Mouse (Mus musculus) liver, embryonic 15.5 days (tissue): ENCODE data around the gene 6720489N17Rik. TPM values are rescaled to one million over a fixed set of nuclear protein-coding genes. Genes with fewer than 3 reads are reported as not detected.

Experiments
- microRNA-seq: library from miRNA; unstranded; fragments of <30 nt; microRNA quantifications from one replicate; pipeline ENCODE4, GENCODE M21; 2016
- polyA plus RNA-seq: library from polyadenylated mRNA; unstranded; fragments of >200 nt; fragmentation: Nextera tagmentation; extraction: Ambion mirVana; gene quantifications from 2 replicates; pipeline ENCODE4 v1.2.1, GENCODE M21; 2015

6720489N17Rik gene
- polyA plus RNA-seq, 1 experiment from 2014 or later, result 2.2 TPM

Small RNAs within 50 kb of the gene (microRNA-seq; reads per million reads assigned to microRNA genes)
- not detected for gene Gm24020

Other genes starting within 250 kb of the 6720489N17Rik start
- 2.7 and 2.9 TPM in 2 replicates for gene Gm3604, start 241.0 kb downstream of the 6720489N17Rik start, polyA plus RNA-seq
- 2.0 and 2.6 TPM in 2 replicates for gene Gm49359, start 157.3 kb downstream of the 6720489N17Rik start, polyA plus RNA-seq
- gene Zfp935, start 65.7 kb downstream of the 6720489N17Rik start, polyA plus RNA-seq, result not detected in 2 replicates
- gene Zfp934, start 53.0 kb downstream of the 6720489N17Rik start, polyA plus RNA-seq, result 4.5 and 4.7 TPM in 2 replicates
- gene Platr25, start 136.5 kb upstream of the 6720489N17Rik start, polyA plus RNA-seq, result 3.5 and 4.1 TPM in 2 replicates
- gene Gm5141, start 161.6 kb upstream of the 6720489N17Rik start, polyA plus RNA-seq, result 0.81 and 0.93 TPM in 2 replicates
- 0.44 and 1.0 TPM in 2 replicates for gene Fbp2, start 234.2 kb upstream of the 6720489N17Rik start, polyA plus RNA-seq